Mouse (Mus musculus): ENCODE data around the gene Sorcs2.

Gene Sorcs2

DNA sequence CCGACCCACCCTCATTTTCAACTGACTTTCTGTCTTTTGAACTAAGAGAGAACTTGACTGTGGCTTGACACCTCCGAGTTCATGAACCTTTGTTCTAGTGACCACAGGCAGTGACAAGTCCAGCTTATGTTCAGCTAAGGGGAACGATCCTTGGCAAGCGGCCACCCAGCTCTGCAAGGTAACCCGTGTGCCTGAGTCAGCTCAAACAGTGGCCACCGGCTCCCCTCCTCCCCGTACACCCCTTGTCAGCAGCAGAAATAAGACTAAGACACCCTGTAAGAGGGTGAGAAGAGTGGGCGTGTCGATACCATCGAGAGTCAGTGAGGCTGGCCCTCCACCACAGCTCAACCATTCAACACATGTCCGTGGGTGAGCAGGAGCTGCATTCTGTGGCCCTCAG, 221.5 kb downstream of the Sorcs2 start:
- peak; percentile 76 for DNase-seq (ENCODE audit: low spot score)

DNA sequence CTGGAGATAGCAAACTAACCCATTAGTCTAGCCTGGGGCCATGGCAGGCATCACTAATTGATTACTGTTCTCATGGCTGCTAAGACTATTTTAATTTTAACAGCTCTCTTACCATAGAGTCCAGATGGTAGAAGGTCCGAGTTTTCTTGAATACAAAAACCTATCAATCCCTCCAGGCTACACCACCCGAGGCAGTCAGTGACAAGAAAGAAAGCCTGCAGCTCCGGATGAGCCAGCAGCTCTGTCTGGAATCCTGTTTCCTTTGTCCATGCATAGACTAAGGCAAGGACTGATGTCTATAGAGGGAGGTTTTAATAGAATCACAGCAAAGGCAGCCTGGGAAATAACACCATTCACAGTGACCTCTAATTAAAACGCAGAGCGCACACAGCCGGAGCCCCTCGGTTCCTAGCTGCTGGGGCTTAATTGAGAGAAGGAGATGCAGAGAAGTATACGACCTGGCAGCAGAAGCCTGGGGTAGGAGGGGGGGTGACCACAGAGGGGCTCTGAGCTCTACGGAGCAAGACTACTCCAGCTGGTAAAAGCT, 223.3 kb downstream of the Sorcs2 start:
- DNase-seq (ENCODE audit: low spot score) = no peak

DNA sequence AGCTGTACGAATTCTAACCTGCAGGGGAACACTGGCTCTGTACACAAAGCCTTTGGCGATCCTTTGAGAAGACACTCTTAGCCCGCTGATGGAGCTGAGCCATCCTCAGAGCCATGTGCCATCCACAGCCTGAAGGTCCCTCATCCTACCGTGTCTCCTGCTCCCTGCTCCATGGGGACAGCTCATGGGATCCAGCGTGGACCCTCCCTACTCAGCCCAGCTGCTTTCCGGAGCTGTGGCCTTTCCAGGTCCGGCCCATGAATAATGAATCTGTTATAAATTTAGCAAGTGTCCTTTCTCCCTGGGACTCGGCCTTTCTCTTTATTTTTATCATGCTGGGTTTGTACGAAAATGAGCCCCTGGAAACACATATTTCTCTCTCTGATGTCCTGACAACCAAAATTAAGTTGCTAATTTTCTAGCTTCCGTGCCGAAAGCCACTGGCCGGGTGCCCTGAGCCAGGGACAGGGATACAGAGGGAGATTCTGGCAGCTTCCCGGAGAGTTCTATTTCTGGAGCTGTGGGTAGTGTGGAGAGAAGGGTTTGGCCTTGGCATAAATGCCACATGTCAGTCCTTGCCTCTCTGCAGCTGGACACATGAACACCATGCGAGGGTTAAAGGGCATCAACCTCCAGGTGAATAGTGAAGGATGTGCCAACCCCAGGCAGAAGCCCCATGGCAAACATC, 228.8 kb downstream of the Sorcs2 start:
- no peak for DNase-seq (ENCODE audit: low spot score)

DNA sequence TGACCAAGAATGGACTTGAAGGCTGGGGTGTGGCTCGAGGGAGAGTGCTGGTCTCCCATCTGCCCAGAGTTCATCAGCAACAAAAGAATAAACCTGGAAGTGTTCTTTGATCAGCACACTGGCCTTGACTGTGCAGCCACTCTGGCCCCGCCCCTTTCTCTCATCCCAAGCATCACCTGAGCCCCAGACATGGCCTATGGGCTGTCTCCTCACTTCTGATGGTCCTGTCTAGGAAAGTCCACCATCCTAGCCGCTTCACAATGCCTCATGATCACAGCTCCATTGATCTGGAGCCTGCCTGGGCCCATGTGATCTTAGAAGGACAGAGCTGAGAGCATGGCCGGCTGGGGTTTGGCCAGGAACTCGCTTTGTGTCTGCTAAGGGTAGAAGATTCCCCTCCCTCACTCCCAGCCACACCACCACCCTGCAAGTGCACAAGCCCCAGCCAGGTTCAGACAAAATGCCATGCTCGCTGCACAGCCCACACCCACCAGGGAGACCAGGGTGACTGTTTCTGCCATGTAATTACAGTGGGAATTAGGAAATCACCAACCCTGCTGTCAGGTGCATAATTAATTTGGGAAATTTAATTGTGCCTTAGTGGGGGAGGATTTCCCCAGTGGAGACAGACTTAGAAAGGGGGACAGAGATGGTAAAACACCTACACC, 231.5 kb downstream of the Sorcs2 start:
- no peak for DNase-seq (ENCODE audit: low spot score)

DNA sequence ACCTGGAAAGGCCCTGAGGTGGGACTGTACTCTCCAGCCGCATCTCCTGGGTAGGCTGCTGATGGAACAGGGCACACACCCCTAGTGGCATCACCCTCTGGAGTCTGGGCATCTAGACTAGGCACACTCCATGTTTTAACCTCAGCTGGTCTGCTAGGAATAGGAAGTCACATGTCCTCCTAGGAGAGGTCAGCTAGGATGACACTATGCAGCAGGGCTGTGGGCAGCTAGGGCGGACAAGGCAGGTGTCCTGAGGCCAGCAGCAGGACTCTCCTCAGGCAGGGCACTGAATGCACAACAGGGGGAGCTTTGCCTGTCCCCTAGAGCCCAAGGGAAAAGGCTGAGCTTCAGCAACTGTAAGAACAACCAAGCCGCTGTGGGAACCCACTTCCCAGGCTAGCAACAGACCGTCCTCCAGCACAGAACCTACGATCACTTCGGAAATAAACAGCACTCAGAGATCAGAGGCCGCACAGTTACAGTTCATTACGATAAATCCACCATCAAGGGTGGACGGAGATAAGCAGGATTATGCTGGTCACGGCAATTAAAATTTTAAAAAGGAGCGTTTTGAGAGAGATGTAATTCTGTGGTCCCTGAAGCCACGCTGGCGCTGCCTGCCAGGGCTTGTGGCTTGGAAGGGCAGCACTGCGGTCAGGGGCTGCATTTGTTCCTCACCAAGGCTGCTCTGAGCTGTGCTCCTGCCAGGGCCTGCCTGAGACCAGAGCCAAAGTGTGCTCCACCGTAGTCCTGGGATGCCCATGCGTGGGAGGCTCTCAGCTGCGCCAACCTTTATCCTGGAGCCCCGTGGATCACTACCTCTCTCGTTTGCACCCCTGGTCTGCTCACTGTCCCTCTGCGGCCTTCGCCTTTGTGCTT, 232.3 kb downstream of the Sorcs2 start:
- no peak for DNase-seq (ENCODE audit: low spot score)

DNA sequence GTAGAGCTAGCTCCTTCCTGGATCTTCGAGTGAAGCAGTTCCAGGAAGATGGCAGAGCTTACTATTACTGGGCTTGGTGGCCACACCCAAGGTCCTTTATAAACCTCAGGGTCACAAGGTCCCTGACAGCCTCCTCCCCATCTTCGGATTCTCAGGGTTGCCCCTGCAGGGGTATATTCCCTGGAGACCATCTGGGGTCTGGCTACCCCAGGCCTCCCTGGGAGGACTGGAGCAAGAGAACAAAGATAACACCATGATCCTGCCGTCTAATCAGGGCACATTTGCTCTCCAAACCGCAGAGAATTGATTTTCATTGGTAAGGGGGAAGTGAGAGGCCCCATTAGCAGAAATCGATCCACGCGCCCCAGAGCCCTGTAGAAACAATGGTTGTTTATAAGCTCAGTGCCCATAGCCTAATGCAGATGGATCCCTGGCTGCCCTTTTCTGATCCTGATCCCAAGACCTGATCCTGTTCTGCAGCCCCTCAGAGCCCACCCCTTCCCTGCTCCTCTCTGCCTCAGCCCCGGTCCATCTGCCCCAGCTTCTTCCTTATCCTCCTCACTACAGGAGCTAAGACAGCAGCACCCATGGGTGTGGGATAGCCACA, 243.0 kb downstream of the Sorcs2 start:
- no peak for DNase-seq (ENCODE audit: low spot score)

DNA sequence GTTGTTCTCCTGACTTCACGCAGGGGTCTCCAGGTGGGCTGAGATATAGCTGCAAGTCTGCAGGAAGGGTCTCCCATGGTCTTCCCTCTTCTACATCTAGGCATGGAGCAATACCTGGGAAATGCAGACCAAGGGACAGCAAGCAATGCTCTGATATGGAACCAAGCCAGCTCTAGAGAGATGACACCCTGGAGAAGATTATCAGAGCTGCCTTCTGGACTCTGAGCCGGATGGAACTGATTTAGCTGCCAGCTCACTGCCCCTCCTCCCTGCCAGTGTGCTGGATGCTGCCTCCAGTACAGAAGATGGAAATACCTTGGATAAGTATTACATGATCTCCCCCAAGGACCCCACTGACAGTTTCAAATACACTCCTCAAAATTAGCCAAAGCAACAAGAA, 244.7 kb downstream of the Sorcs2 start:
- no peak for DNase-seq (ENCODE audit: low spot score)

DNA sequence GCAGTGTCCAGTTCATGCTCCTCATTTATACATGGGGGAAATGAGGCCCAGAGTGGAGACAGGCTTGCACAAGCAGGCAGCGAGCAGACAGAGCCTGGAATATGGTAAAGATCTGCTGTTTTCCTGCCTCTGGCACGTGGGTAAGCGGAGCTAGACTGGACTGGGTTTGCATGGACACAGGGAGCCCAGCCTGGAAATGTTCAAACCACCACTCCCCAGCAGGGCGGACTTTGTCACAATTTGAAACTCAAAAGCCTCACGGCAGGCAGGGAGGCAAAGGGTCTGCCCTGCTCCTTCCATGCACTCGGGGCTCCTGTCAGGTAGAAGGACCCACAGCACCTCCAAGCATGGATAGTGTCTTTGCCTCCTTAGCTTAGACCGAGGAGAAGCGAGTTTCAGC, 246.9 kb downstream of the Sorcs2 start:
- no peak for DNase-seq (ENCODE audit: low spot score)

DNA sequence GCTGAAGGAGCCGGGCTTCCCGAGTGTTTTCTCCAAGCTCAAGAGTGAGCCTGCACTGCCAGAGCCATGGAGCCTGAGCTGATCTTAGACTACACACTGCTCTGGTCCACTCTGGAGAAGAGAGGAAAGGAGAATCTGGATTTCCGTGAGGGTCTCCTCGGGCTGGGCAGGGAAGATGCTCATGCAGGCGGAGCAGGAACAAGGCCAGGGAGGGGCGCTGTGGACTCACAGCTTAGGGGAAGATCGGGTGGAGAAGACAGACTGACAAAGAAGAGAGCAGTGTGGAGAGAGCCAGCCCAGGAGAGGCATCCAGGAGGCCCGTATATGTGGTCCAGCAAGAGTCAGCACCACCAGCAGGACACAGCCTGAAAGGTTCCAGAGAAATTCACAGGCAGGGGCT, 248.8 kb downstream of the Sorcs2 start:
- DNase-seq (ENCODE audit: low spot score) = no peak

DNA sequence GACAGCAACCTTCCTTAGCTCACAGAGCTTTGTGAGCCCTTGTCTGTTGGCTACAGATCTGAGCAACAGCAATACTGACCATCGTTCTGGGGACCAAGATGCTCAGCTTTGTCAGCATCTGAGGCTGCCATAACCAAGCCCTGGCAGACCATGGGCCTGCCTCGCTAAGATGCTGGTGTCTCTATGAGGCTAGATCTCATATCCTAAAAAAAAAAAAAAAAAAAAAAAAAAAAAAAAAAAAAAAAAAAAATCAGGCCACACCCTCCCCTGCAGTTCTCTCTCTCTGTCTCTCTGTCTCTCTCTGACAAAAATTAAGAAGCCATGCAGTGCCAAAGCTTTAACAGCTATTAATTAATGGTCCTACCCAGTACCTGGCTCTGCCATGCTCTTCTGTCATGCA, 251.3 kb downstream of the Sorcs2 start:
- no peak for DNase-seq (ENCODE audit: low spot score)

DNA sequence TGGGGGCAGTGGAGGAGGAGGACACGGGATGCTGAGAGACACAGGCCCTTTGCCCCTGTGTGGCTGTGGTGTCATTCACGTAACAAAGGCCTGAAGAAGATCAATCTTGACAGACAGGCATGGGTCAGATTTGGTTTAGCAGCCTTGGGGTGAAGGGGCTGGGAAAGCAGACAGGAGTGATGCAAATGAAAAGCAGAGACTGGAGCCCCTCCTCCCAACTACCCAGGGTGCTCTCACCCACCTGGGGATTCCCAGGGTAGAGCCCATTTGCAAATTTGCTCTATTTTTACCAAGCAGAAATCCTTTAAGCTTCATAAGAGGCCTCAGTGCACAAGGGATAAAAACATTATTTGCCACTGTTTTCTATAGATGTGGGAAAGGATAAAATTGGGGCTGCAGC, 253.4 kb downstream of the Sorcs2 start:
- DNase-seq (ENCODE audit: low spot score) = no peak

DNA sequence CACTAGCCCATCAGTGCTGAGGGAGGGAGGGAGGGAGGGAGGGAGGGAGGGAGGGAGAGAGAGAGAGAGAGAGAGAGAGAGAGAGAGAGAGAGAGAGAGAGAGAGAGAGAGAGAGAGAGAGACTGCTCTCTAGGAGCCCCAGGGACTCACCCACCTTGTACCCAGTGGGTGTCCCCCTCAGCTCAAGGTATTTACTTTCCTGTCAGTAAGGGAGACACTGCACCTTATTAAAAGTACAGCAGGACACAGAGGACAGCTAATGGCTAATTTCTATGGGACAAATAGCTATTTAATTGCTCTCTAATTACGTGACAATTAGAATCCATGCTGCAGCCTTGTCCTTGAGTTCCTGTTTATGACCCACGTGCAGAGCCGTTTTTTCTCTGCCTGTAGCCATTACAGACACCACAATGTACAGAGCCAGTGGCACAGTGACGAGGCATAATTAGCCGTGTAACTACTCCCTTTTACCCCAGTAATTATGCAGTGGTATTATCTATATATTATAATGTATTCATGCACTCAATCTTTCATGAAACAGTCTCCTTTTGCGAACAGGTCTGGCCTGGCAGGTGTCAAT, 256.2 kb downstream of the Sorcs2 start:
- DNase-seq (ENCODE audit: low spot score) = no peak

DNA sequence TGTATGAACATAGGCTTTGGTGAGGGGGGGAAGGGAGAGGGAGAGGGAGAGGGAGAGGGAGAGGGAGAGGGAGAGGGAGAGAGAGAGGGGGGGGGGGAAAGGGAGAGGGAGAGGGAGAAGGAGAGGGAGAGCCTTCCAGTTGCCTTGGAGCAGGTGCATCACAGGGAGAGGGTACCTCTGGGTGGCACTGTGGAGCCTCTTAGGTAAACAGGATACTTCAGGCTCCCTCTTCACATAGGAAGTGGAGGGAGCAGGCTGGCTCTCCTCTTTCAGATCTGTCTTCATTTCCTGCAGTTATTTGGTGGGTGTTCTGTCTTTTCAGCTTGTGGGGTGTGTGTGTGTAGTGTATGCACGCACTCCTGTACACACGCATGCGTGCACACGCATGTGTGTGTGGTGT, 256.8 kb downstream of the Sorcs2 start:
- DNase-seq (ENCODE audit: low spot score) = peak; percentile 43

DNA sequence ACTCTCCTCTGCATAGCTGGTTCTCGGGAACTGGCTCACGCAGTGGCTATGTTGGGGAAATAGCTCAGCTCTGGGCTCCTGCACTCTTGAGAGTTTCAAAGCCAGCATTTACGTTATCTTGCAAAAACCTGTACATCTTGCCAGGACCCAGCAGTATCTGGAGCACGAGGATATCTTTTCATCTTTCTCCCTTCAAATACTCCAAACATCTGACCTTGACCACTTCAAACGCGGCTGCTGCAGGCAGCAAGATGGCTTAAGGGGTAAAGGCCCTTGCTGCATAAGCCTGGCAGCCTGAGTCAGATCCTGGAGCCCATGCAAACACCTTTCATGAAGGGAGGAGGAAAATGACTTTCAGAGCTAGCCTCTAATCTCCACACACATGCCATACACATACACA, 258.2 kb downstream of the Sorcs2 start:
- DNase-seq (ENCODE audit: low spot score) = no peak

DNA sequence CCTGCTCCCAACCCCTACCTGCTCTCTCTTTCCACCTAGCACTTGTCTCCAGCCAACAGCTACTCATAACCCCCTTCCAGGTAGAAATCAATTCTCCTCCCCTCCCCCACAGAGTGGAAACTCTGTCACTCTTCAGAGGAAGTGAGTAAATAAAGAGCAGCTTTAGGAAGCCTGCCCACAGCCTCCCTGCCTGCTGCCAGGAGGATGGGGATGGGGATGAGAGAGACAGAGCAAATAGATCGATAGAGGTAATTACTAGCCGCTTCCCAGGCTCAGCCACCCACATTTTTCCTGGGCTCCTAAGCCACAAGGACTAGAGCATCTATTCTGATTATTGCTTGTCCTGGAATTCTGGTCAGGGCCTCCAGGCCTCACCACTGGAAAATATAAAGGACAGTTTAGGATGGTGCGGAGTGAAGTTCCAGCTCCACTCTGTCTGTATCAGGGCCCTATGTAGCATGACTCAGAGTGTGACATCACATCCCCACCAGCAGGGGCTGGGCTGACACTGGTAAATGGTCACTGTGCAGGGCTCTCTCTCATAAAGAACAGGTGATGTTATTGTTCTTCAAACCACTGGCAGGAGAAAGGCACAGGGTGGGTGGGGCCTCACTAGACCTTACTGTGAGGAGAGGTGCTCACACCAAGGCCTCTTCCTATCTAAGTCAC, 261.9 kb downstream of the Sorcs2 start:
- peak; percentile 12 for DNase-seq (ENCODE audit: low spot score)

DNA sequence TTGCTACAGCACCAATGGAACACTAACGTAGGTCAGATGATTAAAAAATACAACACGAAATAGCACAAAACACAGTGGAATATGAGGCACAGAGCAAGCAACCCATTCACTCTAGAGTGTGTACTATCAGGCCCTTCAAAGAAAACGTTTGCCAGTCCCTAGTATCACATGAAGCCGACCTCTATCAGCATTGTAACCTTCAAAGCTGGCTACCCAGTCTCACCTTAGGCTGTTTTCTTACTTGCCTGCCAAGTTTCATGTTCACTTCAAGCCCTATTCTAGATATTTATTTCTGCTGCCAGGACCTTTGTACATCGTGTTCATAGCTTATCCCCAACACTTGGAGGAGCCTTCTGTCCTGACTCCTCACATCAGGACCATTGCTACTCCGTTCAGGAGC, 263.6 kb downstream of the Sorcs2 start:
- DNase-seq (ENCODE audit: low spot score) = no peak

DNA sequence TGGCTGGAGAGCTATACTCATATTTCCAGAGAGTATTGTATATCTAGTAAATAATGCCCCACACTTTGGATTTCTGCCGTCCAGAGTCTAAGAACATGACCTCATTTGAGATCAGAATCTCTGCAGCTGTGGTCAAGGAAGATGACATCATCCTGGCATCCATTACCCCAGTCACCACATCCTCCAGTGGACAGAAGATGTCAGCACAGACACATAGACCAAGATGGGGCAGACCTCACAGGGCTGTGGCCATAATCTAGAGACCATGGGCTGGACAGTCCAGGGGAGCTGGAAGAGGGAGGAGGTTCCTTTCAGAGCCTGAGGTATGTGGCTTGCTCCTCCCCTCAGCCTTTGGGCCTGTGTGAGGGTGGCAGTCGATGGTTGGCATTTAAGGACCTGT, 264.0 kb downstream of the Sorcs2 start:
- no peak for DNase-seq (ENCODE audit: low spot score)

DNA sequence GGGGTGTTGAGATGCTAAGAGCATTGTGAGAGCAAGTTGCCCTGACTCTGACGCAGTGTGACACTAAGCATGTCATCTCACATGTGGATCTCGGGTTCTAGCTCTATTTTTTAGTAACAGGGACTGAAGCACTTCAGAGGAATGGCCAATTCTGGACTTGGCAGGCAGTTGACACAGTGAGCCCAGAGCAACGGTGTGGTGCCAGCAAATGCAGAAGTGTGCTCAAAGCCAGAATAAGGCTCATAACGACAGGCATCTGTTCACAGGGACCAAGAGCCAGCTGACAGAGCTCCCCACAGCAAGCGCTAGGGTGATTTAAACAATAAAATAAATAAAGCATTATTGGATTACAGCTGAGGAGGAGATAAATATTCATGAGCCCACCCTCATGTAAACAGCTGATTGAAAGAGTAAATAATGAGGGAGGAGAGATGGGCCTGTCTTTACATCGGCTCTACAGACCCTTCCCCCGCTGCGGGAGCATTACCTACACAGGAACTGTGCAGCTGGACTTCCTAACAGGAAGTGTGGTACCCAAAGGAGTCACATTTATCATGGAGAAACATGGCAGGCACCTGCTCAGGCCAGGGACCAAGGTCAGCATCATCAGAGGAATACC, 267.4 kb downstream of the Sorcs2 start:
- no peak for DNase-seq (ENCODE audit: low spot score)

DNA sequence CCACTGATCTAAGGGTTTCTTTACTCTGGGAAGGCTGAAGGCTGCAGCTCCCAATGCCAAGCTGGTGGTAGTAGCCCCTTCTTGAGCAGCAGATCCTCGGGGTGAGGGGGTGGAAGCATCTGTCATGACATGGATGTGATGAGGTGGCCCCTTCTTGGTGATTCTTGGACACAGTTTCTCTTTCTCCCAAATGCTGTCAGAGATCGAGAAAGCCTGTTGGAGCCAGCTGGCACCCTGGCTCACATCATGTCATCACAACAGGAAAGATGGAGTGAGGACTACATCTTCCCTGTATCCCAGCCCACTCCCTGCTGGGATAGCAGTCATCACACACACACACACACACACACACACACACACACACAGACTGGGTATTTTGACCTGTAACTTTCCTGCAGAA, 268.3 kb downstream of the Sorcs2 start:
- DNase-seq (ENCODE audit: low spot score) = no peak

DNA sequence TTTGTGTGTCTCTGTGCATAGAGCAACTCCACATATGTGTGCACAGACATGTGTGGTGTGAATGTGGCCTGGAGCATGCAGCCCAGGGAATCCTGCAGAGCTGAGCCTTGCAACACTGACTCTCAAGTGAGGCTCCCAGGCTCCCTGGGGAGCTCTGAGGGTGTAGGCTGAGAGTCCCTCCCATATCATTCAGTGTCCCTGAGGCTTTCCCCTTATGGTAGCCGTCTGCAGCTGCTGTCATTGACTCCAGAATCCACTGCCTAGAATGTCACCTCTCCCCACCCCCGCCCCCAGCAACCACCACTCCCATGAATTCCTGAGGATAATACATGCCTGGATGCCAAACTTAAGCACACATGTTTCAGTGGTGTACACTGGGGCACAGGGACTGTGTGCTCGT, 269.4 kb downstream of the Sorcs2 start:
- DNase-seq (ENCODE audit: low spot score) = no peak

DNA sequence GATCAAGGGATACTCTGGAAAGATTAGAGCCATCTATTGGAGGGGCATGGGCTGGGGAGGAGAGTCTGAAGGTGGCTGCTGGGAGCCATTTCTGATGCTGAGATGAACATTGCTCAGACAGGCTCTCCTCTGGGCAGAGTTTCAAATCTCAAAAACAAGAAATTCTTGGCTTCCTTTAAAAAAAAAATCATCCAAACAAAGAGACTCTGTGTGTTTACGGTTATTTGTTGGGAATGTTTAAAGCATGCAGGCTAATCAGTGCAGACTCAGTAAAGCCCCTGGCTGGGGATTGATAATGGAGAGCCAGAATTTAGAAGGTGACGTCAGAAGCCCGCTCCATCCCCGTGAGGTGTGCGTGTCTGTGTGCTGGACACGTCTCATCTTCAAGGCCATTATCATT, 272.9 kb downstream of the Sorcs2 start:
- no peak for DNase-seq (ENCODE audit: low spot score)

All from urinary bladder, postnatal 14 days (tissue).